Mouse (Mus musculus): ENCODE measurements around the gene Spaca6.
"Not testable (repeated sequence)": the region's sequence is repeated elsewhere in the genome, so short reads cannot be mapped to it uniquely, and the experiment has no call there.

The Spaca6 gene

GRCm38 (mm10) chr17:17844606-17845005 lies 17.6 kb downstream of the Spaca6 start:
- not testable (repeated sequence) for DNase-seq (ENCODE audit: low read depth)

GRCm38 (mm10) chr17:17845187-17846027 lies 18.4 kb downstream of the Spaca6 start:
- no peak for DNase-seq (ENCODE audit: low read depth)

GRCm38 (mm10) chr17:17848988-17849387 lies 22.0 kb downstream of the Spaca6 start:
- no peak for DNase-seq (ENCODE audit: low read depth)

- DNase-seq (ENCODE audit: low read depth) = no peak
Observed at GRCm38 (mm10) chr17:17849906-17850712, 23.2 kb downstream of the Spaca6 start.

- DNase-seq (ENCODE audit: low read depth) = no peak
Observed at GRCm38 (mm10) chr17:17855064-17855838, 28.3 kb downstream of the Spaca6 start, which contains the start of gene Has1. Gene Has1 (minus strand): TSS chr17:17855205.

- DNase-seq (ENCODE audit: low read depth) = no peak
Observed at GRCm38 (mm10) chr17:17856612-17857011, 29.7 kb downstream of the Spaca6 start.

- no peak for DNase-seq (ENCODE audit: low read depth)
Observed at GRCm38 (mm10) chr17:17857446-17857845, 30.5 kb downstream of the Spaca6 start.

GRCm38 (mm10) chr17:17860110-17860509 lies 33.2 kb downstream of the Spaca6 start:
- DNase-seq (ENCODE audit: low read depth) = peak; percentile 39

- no peak for DNase-seq (ENCODE audit: low read depth)
Observed at GRCm38 (mm10) chr17:17862360-17862759, 35.4 kb downstream of the Spaca6 start.

GRCm38 (mm10) chr17:17865168-17865567 lies 38.2 kb downstream of the Spaca6 start:
- DNase-seq (ENCODE audit: low read depth) = no peak

- no peak for DNase-seq (ENCODE audit: low read depth)
Observed at GRCm38 (mm10) chr17:17866801-17867469, 40.0 kb downstream of the Spaca6 start.

- no peak for DNase-seq (ENCODE audit: low read depth)
Observed at GRCm38 (mm10) chr17:17870892-17871550, 44.1 kb downstream of the Spaca6 start.

GRCm38 (mm10) chr17:17871697-17872096 lies 44.7 kb downstream of the Spaca6 start:
- DNase-seq (ENCODE audit: low read depth) = no peak

GRCm38 (mm10) chr17:17879347-17879746 lies 52.4 kb downstream of the Spaca6 start:
- DNase-seq (ENCODE audit: low read depth) = no peak

GRCm38 (mm10) chr17:17882672-17883071 lies 55.7 kb downstream of the Spaca6 start:
- no peak for DNase-seq (ENCODE audit: low read depth)

GRCm38 (mm10) chr17:17883840-17884239 lies 56.9 kb downstream of the Spaca6 start, which contains the start of gene Fpr1:
Gene Fpr1 (minus strand): TSS chr17:17883940.
- DNase-seq (ENCODE audit: low read depth) = no peak

GRCm38 (mm10) chr17:17887774-17888248 lies 60.9 kb downstream of the Spaca6 start, which contains the start of the genes Fpr2 and Fpr3:
Gene Fpr2 (plus strand): TSS chr17:17887824.
Gene Fpr3 (plus strand): TSS chr17:17887852.
- DNase-seq (ENCODE audit: low read depth) = no peak

GRCm38 (mm10) chr17:17889732-17890425 lies 62.9 kb downstream of the Spaca6 start:
- DNase-seq (ENCODE audit: low read depth) = no peak

Measured in naive thymus-derived CD4-positive, alpha-beta T cell, adult 2 months (primary cell).